ENCODE assay signal across 8 mouse cellular contexts in genomic region chr11:100570430-100571201, GRCm38 (mm10). TPM values are rescaled to one million over a fixed set of nuclear protein-coding genes. Genes with fewer than 3 reads are reported as not detected.
A peak's percentile ranks its signal among the peaks of the same experiment; 100 is the strongest.
DNase-seq lines count a peak whose midpoint lies in the region; ATAC-seq lines count a peak whose summit lies in the region.

No protein-coding gene starts in this region.

- peak; percentile 88 for DNase-seq in 3T3-L1 (ENCODE audit: low read depth, low spot score)
- peak; percentile 54 for DNase-seq in adrenal gland, postnatal 25 days
- DNase-seq in embryonic facial prominence, embryonic 10.5 days (ENCODE audit: low spot score) = peak; percentile 77
- DNase-seq in heart, adult 8-10 months (ENCODE audit: low spot score) = peak; percentile 86
- DNase-seq in kidney, adult 8-10 months = peak; percentile 67 to 82
- peak; percentile 59 to 68 for DNase-seq in spleen, postnatal 10 days (ENCODE audit: low spot score in 2 of 2)

- H3K27me3 ChIP-seq in embryonic facial prominence, embryonic 10.5 days (replicated peaks; ENCODE audit: low read depth, poor library complexity, severe bottlenecking) = peaks cover 30% of the 10 kb centered on the region
- peaks cover 7% of the 10 kb centered on the region for H3K27me3 ChIP-seq in limb, embryonic 15.5 days
- no peaks in the 10 kb centered on the region; the same call in none of the 2 replicates for H3K27me3 ChIP-seq in midbrain, embryonic 16.5 days (ENCODE audit: control insufficient read depth, insufficient read depth, low read depth, low read length)

- peaks cover 36% of the 10 kb centered on the region for H3K4me1 ChIP-seq in embryonic facial prominence, embryonic 10.5 days
- H3K4me1 ChIP-seq in limb, embryonic 15.5 days = peaks cover 31% of the 10 kb centered on the region
- H3K4me1 ChIP-seq in midbrain, embryonic 16.5 days (ENCODE audit: control insufficient read depth, insufficient read depth, low read length) = peaks cover 12% of the 10 kb centered on the region; the same call in 1 of the 2 replicates

- ATAC-seq in limb, embryonic 15.5 days (ENCODE audit: insufficient number of reproducible peaks, low FRiP score, low TSS enrichment, low read depth) = no peak
- ATAC-seq in midbrain, embryonic 16.5 days = peak; percentile 38

- no peak overlapping the region for H3K27ac ChIP-seq in embryonic facial prominence, embryonic 10.5 days (replicated peaks)
- H3K27ac ChIP-seq in limb, embryonic 15.5 days = no peak overlapping the region
- H3K27ac ChIP-seq in midbrain, embryonic 16.5 days (ENCODE audit: low read length) = no peak overlapping the region

- H3K9me3 ChIP-seq in embryonic facial prominence, embryonic 10.5 days = no peaks in the 10 kb centered on the region
- H3K9me3 ChIP-seq in limb, embryonic 15.5 days = no peaks in the 10 kb centered on the region
- H3K9me3 ChIP-seq in midbrain, embryonic 16.5 days (replicated peaks; ENCODE audit: control insufficient read depth, low read length, poor library complexity, severe bottlenecking) = no peaks in the 10 kb centered on the region

- no peaks in the 10 kb centered on the region for H3K36me3 ChIP-seq in embryonic facial prominence, embryonic 10.5 days (replicated peaks)
- no peaks in the 10 kb centered on the region for H3K36me3 ChIP-seq in limb, embryonic 15.5 days
- no peaks in the 10 kb centered on the region for H3K36me3 ChIP-seq in midbrain, embryonic 16.5 days (ENCODE audit: control insufficient read depth, insufficient read depth, low read length)

- 0 out of 2 replicates have a peak overlapping the region, but pooled peaks have one; percentile 10 for H3K9ac ChIP-seq in limb, embryonic 15.5 days
- H3K9ac ChIP-seq in midbrain, embryonic 16.5 days (ENCODE audit: low read depth, low read length) = peak overlapping the region; percentile 22; the same call in 1 of the 2 replicates

- peak overlapping the region; percentile 30 for H3K4me3 ChIP-seq in embryonic facial prominence, embryonic 10.5 days
- H3K4me3 ChIP-seq in limb, embryonic 15.5 days = peak overlapping the region; percentile 16
- peak overlapping the region; percentile 15 for H3K4me3 ChIP-seq in midbrain, embryonic 16.5 days (ENCODE audit: low read depth, low read length)

- peak overlapping the region; percentile 43 for H3K4me2 ChIP-seq in limb, embryonic 15.5 days
- H3K4me2 ChIP-seq in midbrain, embryonic 16.5 days (ENCODE audit: low read length) = peak overlapping the region; percentile 56

- 16% methylated on average over 8 of the region's 8 CpGs for WGBS in embryonic facial prominence, embryonic 10.5 days
- 11% methylated on average over 8 of the region's 8 CpGs for WGBS in limb, embryonic 15.5 days
- WGBS in midbrain, embryonic 16.5 days = 12% methylated on average over 8 of the region's 8 CpGs

RNA-seq across cellular contexts. Expression of gene Cnp, which starts 4.1 kb away (rescaled TPM):
- total RNA-seq in adrenal gland, postnatal 25 days (2021) = 35.4 and 57.8 TPM in 2 replicates
- polyA plus RNA-seq in embryonic facial prominence, embryonic 10.5 days (2016; fragmentation: Nextera tagmentation; extraction: Ambion mirVana) = 21.3 and 25.1 TPM in 2 replicates
- total RNA-seq in heart, adult 8-10 months (2022) = 1 to 10 TPM; 5.0 to 5.7 (median 5.4) TPM
- 25.1 and 30.5 TPM in 2 replicates for polyA plus RNA-seq in limb, embryonic 15.5 days (2015; fragmentation: Nextera tagmentation; extraction: Ambion mirVana)
- 46.5 and 57.8 TPM in 2 replicates for polyA plus RNA-seq in midbrain, embryonic 16.5 days (2015; fragmentation: Nextera tagmentation; extraction: Ambion mirVana)

RNA-seq across cellular contexts. Expression of gene Ttc25, which starts 25.2 kb away (rescaled TPM):
- 4.1 and 5.5 TPM in 2 replicates for total RNA-seq in adrenal gland, postnatal 25 days (2021)
- 1.4 and 1.7 TPM in 2 replicates for polyA plus RNA-seq in embryonic facial prominence, embryonic 10.5 days (2016; fragmentation: Nextera tagmentation; extraction: Ambion mirVana)
- total RNA-seq in heart, adult 8-10 months (2022) = under 1 TPM; 0.08 to 0.53 (median 0.21) TPM
- 0.19 and 0.56 TPM in 2 replicates for polyA plus RNA-seq in limb, embryonic 15.5 days (2015; fragmentation: Nextera tagmentation; extraction: Ambion mirVana)
- polyA plus RNA-seq in midbrain, embryonic 16.5 days (2015; fragmentation: Nextera tagmentation; extraction: Ambion mirVana) = 2.9 and 3.5 TPM in 2 replicates

RNA-seq across cellular contexts. Expression of gene Acly, which starts 42.8 kb away (rescaled TPM):
- total RNA-seq in adrenal gland, postnatal 25 days (2021) = 1,778 and 1,859 TPM in 2 replicates
- 291 and 321 TPM in 2 replicates for polyA plus RNA-seq in embryonic facial prominence, embryonic 10.5 days (2016; fragmentation: Nextera tagmentation; extraction: Ambion mirVana)
- total RNA-seq in heart, adult 8-10 months (2022) = 10 to 100 TPM; 20.0 to 39.1 (median 27.5) TPM
- 181 and 189 TPM in 2 replicates for polyA plus RNA-seq in limb, embryonic 15.5 days (2015; fragmentation: Nextera tagmentation; extraction: Ambion mirVana)
- polyA plus RNA-seq in midbrain, embryonic 16.5 days (2015; fragmentation: Nextera tagmentation; extraction: Ambion mirVana) = 218 and 229 TPM in 2 replicates

RNA-seq across cellular contexts. Expression of gene Nkiras2, which starts 48.4 kb away (rescaled TPM):
- total RNA-seq in adrenal gland, postnatal 25 days (2021) = 40.3 and 46.8 TPM in 2 replicates
- 77.2 and 81.4 TPM in 2 replicates for polyA plus RNA-seq in embryonic facial prominence, embryonic 10.5 days (2016; fragmentation: Nextera tagmentation; extraction: Ambion mirVana)
- total RNA-seq in heart, adult 8-10 months (2022) = 10 to 100 TPM; 49.3 to 59.3 (median 55.2) TPM
- polyA plus RNA-seq in limb, embryonic 15.5 days (2015; fragmentation: Nextera tagmentation; extraction: Ambion mirVana) = 73.7 and 77.9 TPM in 2 replicates
- 97.7 TPM in 2 replicates for polyA plus RNA-seq in midbrain, embryonic 16.5 days (2015; fragmentation: Nextera tagmentation; extraction: Ambion mirVana)

RNA-seq across cellular contexts. Expression of gene Dnajc7, which starts 49.4 kb away (rescaled TPM):
- 237 and 251 TPM in 2 replicates for total RNA-seq in adrenal gland, postnatal 25 days (2021)
- 272 and 279 TPM in 2 replicates for polyA plus RNA-seq in embryonic facial prominence, embryonic 10.5 days (2016; fragmentation: Nextera tagmentation; extraction: Ambion mirVana)
- total RNA-seq in heart, adult 8-10 months (2022) = 100 to 1,000 TPM in 3 of 4 experiments, 10 to 100 TPM in 1; 89.7 to 121 (median 109) TPM
- polyA plus RNA-seq in limb, embryonic 15.5 days (2015; fragmentation: Nextera tagmentation; extraction: Ambion mirVana) = 218 and 227 TPM in 2 replicates
- polyA plus RNA-seq in midbrain, embryonic 16.5 days (2015; fragmentation: Nextera tagmentation; extraction: Ambion mirVana) = 289 and 327 TPM in 2 replicates
